Mouse (Mus musculus) urinary bladder, postnatal 10 days (tissue): ENCODE data around the gene Dmbx1.

Experiments used
- DNase-seq: peaks from one replicate; pipeline ENCODE4 v3.0.0; 2022; ENCODE audit warnings: low spot score

The Dmbx1 gene

GRCm38 (mm10) chr4:115939295-115940102 is at the start of gene Dmbx1:
Gene Dmbx1, minus strand, starts transcription at chr4:115939926.
- DNase-seq: no peak

GRCm38 (mm10) chr4:115989382-115989781 is 49.7 kb upstream of the Dmbx1 start:
- no peak for DNase-seq

DNA sequence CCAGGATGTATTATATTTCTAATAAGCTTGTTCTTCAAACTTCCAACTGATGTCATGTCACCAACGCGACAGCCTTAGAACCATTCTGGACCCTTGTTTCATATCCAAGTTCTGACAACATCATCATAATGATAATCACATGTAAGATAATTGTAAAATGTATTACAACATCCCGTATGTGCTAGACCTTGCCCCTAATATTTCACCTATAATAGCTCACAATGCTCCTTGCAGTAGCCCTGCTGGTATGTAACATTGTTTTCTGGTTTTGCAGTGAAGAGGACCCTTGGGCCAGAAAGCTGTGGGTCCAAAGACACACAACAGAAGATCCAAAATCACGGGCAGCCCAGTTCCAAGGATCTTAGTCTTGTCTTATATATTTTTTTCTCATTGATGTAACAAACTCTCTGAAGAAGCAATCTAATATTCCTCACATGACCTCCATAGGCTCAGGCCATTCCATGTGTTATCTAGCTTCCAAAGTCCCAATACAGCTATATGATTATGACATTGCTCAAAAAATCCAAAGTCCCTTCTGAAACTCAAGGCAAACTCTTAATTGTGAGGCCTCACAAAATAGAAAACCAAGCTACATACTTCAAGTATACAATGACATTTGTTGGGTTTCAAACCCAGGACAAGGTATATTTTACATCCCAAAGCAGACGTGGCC is 48.3 kb upstream of the Dmbx1 start:
- no peak for DNase-seq

- DNase-seq: no peak
Observed at GRCm38 (mm10) chr4:115987436-115987835, 47.7 kb upstream of the Dmbx1 start.

- no peak for DNase-seq
Observed at GRCm38 (mm10) chr4:115984967-115985366, 45.2 kb upstream of the Dmbx1 start.

GRCm38 (mm10) chr4:115984111-115984510 is 44.4 kb upstream of the Dmbx1 start:
- DNase-seq: peak; percentile 47

GRCm38 (mm10) chr4:115980676-115981075 is 41.0 kb upstream of the Dmbx1 start:
- DNase-seq: no peak

DNA sequence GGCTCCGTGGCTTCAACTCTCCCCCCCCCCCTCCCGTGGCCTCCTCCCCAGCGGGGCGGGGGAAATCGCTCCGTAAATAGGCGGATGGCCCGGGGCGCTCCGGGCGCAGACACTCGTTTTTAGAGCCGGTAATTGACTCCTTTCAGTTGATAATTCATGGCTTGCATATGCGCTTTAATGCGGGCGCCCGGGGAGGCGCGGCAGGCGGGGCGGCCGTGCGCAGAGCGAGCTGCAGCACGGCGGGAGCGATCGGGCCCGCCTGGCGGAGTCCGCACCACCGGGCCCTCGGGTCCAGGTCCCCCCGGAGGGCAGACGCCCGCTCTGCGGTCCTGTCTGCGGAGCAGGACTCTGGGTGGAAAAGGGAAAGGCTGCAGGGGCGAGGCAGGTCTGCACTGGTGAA is 39.7 kb upstream of the Dmbx1 start:
- no peak for DNase-seq

DNA sequence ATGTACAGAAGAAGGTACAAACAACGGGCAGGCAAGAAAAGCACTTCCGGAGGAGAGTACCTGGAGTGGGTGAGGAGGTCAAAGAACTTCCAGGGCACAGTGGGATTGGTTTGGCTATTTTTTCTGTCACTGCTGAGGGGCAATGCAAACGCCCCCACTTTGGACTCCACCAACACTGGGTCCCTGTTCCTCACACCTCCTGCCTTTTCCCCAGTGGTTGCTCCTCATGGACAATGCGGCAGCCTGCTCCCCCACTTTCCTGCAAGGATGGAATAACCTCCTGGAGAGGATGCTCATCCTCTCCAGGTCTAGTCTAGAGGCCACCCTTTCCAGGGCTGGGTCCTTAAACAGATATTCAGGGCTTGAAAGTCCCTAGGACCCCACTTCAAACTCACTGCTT is 39.2 kb upstream of the Dmbx1 start:
- no peak for DNase-seq

GRCm38 (mm10) chr4:115972543-115972942 is 32.8 kb upstream of the Dmbx1 start:
- DNase-seq: no peak

DNA sequence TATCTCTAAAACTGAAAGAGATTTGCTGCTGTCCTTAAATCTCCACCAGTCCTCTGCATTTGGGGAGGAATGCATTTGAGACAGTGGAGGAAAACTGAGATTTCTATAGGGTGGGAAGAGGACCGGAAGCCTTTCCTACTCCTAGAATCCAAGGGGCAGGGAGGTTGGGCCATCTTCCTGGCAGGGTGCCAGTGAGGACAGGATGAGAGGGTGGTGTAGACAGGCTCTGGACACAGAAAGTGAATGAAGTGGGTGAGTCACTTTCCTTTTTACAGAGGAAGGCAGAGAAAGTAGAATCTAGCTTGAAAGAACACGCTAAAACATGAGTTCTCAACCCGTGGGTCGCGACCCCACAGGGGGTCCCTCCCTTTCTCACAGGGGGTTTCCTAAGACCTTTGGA is 24.7 kb upstream of the Dmbx1 start:
- DNase-seq: no peak

- no peak for DNase-seq
Observed at GRCm38 (mm10) chr4:115963751-115964150, 24.0 kb upstream of the Dmbx1 start.

GRCm38 (mm10) chr4:115962671-115963412 is 23.1 kb upstream of the Dmbx1 start:
- DNase-seq: no peak

- no peak for DNase-seq
Observed at GRCm38 (mm10) chr4:115961991-115962390, 22.3 kb upstream of the Dmbx1 start.

DNA sequence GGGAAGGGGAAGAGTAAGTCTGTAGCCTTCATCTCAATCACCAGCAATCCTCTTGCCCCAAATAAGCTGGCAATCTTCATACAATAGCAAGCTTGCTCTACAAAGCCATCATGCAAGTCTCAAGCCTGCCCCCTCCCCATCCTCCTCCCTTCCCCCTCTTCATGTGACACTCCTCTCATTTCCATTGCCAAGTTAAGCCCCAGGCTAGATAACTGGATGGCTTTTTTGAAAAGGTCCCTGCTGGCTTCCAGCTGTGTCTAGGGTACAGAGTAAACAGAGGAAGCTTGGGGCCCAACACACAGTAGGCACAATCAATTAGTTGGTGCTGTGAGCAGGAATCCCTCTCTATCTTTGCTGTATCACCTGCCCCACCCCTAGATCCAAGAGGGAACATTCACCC is 19.8 kb upstream of the Dmbx1 start:
- DNase-seq: no peak

DNA sequence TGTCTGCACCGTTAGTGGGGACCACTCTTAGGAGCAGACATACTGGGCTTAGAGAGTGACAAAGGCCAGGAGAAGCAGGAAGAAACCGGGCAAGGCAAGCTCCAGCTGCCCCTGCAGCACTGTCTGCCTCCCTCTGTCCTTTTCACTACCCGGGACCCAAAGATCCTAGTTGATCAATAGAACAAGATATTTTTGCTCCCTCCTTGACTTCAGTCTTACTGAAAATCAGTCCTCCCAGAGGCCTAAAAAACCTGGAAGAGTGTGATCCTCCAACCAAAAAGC is 15.7 kb upstream of the Dmbx1 start:
- no peak for DNase-seq

GRCm38 (mm10) chr4:115954656-115955493 is 15.1 kb upstream of the Dmbx1 start:
- no peak for DNase-seq

- DNase-seq: no peak
Observed at GRCm38 (mm10) chr4:115953559-115953958, 13.8 kb upstream of the Dmbx1 start.

GRCm38 (mm10) chr4:115952758-115953157 is 13.0 kb upstream of the Dmbx1 start:
- DNase-seq: no peak

DNA sequence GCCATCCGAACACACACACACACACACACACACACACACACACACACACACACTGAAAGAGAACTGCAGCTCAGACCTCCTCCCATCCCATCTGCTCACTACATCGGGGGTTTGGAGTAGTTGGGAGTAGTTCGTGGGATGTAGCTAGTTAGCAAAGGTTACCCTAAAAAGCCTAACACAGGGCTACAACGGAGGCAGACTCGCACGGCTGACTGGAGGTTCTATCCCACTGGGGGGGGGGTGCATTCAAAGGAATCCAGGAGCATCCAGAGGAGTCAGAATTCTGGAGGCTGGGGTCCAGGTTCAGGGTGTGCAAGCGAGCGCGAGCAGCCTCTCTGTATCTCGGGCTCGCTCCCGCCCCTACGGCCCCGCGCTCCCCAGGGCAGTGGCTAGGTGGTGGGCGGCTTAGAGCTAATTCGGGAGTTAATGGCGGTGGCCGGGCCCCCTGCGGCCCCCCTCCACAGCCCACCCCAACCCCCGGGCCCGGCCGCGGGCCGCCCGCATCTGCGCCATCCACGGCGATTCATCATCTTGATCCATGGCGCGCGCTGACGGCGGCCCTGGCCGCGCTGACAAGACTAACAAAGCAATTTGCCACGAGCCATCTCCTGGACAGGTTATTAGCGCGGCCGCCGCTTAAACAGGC is 4.1 kb upstream of the Dmbx1 start:
- no peak for DNase-seq

GRCm38 (mm10) chr4:115941242-115941820 is 1.6 kb upstream of the Dmbx1 start:
- DNase-seq: no peak
